Mouse (Mus musculus) brain, embryonic 14.5 days (tissue): Measurements from ENCODE around the gene Glrx5. TPM values are rescaled to one million over a fixed set of nuclear protein-coding genes. Genes with fewer than 3 reads are reported as not detected.

ENCODE experiments used
- DNase-seq: peaks from one replicate; pipeline ENCODE4 v3.0.0-alpha.2; 2011; ENCODE audit warnings: low read depth
- CTCF ChIP-seq: fragments of 200-500 bp; IDR thresholded peaks from 2 replicates; pipeline ENCODE4 v1.5.1; 2012; ENCODE audit warnings: inconsistent platforms, mild to moderate bottlenecking, moderate library complexity, borderline replicate concordance; ENCODE audit not compliant: insufficient read depth, insufficient read length; ENCODE audit errors: extremely low read depth
- POLR2A ChIP-seq: fragments of 200-500 bp; IDR thresholded peaks from 2 replicates; pipeline ENCODE4 v1.6.1; 2012; ENCODE audit warnings: mild to moderate bottlenecking, inconsistent platforms, borderline replicate concordance; ENCODE audit not compliant: poor library complexity, insufficient read depth, insufficient read length, severe bottlenecking; ENCODE audit errors: extremely low read depth
- polyA plus RNA-seq: library from polyadenylated mRNA; depleted of rRNA; stranded (reverse); fragments of >200 nt; gene quantifications from 2 replicates; pipeline ENCODE4 v1.2.3, GENCODE M21; 2012

Glrx5 gene
- polyA plus RNA-seq, 1 experiment: 71.3 TPM

DNA sequence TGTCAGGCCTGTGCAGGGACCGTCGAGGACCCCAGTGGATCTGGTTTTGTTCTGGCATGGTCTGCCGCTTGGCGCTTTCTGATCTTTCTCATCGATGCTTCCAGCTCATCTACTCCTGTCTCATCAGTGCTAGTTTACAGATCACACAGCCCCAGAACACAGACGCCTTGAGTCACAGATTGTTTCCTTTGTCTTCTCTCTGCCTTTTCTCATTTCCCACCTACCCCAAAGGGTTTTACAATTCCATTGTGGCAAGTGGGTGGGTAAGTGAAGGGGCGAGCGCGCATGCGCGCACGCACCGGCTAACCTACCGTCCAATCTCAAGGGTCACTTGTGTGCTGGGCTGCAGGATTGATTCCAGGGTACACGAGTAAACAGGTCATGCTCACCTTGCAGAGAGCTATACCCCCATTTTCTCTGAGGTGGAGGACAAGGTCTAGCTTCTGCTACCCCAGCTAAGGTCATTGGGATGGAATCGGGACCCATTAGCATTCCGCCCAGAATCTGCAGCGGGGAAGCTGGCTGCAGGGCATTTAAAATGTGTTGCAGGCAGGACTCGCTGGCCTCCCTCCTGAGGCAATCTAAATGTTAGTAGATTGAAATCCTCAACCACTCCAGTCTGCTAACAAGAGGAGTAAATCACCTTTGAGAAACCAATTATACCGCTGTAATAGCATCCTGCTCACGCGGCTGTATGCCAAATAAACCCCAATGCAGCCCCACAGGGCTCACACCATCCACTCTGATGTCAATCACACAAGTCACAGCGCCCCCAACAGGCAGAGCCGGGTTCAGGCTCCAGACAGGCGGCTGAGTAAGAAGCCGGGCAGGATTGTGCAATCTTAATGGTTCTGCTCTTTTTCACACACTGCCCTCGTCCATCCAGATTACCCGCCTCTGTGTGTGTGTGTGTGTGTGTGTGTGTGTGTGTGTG is 31.0 kb downstream of the Glrx5 start:
- peak; percentile 45 for TF ChIP-seq CTCF
- no peak for TF ChIP-seq POLR2A
- peak; percentile 78 for DNase-seq

DNA sequence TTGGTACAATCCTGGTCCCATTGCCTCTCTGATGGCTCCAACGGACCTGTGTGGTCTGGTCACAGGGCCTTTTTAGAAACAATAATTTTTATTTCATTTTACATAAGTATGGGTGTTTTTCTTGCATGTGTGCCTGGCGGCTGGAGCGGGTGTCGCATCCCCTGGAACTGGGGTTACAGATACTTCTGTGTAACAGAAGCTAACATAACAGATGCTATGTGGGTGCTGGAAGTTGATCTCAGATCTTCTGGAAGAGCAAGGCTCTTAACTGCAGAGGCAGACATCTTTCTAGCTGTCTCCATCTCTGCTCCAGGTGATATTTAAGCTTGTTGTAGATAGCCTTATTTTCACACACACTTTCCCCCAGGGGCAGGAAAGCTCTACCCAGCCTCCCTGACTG is 31.7 kb downstream of the Glrx5 start:
- DNase-seq: no peak
- TF ChIP-seq POLR2A (no peak), CTCF (no peak)

DNA sequence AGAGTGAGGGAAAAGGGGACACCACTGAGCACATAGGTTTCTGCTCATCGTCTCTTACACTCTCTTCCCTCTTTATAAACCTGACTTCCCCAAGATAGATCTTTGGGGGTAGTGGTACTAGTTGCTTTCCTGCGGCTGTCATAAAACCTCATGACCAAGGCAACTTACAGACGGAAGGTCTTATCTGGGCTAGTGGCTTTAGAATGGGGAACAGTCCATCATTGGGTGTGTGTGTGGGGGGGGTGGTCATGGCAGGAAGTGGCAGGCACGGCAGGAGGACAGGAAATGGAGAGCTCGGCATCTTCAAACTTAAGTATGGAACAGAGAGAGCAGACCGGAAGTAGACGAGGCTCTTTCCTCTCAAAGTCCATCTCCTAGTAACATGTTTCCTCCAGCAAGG is 32.6 kb downstream of the Glrx5 start:
- DNase-seq: no peak
- TF ChIP-seq CTCF (no peak), POLR2A (no peak)

DNA sequence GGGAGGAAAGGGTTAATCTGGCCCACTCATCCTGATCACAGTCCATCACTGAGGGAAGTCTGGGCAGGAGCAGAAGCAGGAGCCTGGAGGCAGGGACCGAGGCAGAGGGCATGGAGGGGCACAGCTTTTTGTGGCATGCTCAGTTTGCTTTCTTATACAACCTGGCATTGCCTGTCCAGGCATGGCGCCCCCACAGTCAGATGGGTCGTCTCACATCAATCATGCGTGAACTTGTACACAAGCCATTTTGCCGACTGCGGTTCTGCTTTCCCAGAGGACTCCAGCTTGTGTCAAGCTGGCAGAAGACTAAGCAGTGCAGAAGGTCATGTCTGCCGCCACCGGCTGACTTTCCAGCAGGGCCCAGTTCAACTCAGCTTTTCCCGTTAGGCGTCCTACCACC is 34.0 kb downstream of the Glrx5 start:
- DNase-seq: peak; percentile 29
- TF ChIP-seq CTCF: no peak
- TF ChIP-seq POLR2A: no peak

DNA sequence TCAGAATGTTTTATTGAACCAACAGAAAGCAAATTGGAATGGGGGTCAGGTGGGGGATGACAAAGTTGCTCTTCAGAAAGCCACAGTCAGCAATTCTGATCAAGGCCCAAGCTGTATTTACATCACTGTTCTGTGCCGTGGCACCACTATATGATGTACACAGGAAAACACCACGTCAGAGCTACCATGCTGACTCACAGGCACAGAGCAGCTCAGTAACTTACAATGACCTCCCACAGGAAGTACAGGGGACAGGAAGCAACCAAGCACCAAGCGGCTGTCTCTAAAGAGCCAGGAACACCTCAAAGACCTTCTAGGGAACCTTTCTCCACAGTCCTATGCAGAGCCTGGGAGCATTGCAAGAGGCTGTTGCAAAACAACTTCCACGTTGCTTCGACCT is 36.4 kb downstream of the Glrx5 start:
- DNase-seq: no peak
- no peak for TF ChIP-seq POLR2A
- TF ChIP-seq CTCF: no peak

DNA sequence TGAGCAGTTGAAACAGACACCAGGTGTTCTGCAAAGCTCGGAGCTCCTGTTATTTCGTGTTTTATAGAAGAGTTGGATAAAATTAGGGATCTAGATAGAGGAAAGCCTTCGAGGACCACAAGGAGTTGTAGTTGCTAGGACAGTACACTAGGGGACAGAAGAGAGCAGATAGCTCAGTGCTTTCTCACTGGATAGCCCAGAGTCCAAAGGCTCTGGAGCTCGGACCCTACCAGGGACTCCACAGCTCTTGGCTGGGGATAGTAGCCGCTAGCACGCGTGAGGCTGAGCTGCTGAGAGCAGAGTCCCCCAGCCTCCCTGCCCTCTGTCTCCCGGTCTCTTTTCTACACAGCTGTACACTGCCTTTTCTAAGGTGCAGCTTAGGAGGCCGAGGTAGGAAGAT is 41.2 kb downstream of the Glrx5 start:
- DNase-seq: peak; percentile 61
- peak; percentile 81 for TF ChIP-seq CTCF
- no peak for TF ChIP-seq POLR2A

DNA sequence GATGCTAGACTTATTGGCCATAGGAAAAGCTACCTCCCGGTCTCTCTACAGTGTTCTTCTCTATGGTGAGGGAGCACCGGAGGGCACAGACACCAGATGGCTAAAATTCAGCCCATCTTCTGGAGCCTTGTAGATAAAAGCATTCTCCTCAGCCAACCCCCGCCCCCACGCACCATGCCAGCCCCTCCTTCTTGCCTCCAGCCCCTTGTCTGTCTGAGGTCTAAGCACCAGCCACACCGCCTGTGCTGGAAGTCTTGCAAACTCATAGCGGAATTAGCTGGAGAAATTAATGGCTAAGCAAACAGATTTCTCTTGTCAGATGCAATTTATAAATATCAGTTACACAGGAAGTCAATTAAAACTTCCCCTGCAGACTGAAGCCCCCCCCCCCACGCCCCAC is 43.0 kb downstream of the Glrx5 start:
- TF ChIP-seq POLR2A: no peak
- TF ChIP-seq CTCF: no peak
- DNase-seq: peak; percentile 60

DNA sequence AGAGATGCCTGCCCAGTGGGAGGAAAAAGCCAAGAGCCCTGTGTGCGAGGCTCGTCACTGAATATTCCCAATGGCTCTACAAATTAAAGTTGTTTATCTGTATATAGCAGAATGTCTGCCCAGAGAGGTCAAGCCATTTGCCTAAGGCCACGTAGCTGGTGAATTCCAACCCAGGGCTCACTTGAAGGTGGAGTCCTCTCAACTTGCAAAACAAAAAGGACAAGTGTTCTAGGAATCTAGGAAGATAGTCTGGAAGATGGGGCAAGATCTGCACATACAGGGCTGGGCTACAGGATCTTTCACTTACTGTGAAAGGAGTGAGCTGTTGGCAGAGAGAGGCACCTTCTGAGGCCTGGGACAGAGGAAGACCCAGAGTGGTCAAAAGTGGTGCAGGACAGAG is 44.0 kb downstream of the Glrx5 start:
- TF ChIP-seq POLR2A: no peak
- no peak for TF ChIP-seq CTCF
- no peak for DNase-seq

DNA sequence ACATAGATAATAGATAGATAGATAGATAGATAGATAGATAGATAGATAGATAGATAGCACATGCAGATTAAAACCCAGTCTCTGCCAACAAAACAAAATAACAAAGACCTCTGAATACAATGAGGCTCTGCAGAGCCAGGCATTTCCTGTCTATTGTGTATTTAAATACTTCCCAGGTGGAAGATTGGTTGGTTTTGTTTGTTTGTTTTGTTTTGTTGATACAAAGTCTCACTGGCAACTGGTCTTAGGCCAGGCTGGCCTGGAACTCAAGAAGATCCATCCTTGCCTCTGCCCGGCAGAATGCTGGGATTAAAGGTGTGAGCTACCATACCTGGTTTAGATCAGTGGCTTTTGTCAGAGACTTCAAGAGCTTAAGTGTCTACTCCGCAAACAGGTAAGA is 44.7 kb downstream of the Glrx5 start:
- DNase-seq: no peak
- TF ChIP-seq POLR2A (no peak), CTCF (no peak)

DNA sequence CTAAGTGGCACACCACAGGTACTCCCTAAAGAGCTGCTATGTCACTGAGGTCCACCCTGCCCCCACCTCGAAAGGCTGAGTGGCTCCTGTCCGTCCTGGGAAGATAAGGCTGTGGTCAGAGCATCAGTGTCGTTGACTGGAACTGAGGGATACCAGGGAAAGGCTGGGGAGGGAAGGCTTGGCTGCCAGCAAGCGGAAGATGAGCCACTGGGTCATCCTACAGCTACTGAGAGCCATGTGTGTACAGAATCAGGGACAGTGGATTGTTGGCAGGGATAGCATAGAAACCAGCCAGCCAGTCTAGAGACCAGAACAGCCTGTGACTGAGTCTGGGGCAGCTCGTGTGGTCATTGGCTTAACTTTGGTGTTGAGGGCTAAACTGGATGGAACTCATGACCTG is 51.7 kb downstream of the Glrx5 start:
- no peak for TF ChIP-seq CTCF
- TF ChIP-seq POLR2A: no peak
- DNase-seq: no peak

DNA sequence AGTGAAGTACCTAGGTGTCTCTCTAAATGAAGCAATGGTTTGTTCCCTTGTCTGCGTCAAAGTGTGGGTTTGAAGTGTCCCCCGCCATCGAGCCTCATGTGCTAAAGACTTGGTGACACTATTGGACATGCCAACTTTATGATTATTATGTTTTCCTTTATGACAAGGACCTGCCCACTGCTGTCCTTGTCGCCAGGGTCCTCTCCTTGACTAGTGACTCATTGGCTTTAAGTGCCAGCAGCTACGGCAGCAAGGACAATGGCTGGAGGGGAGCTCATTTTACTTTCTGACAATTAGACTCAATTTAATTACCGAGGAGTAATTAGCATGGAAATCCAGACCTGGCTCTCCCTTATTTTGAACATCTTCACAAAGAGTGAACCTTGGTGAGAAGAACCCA is 52.3 kb downstream of the Glrx5 start:
- TF ChIP-seq CTCF: no peak
- no peak for TF ChIP-seq POLR2A

DNA sequence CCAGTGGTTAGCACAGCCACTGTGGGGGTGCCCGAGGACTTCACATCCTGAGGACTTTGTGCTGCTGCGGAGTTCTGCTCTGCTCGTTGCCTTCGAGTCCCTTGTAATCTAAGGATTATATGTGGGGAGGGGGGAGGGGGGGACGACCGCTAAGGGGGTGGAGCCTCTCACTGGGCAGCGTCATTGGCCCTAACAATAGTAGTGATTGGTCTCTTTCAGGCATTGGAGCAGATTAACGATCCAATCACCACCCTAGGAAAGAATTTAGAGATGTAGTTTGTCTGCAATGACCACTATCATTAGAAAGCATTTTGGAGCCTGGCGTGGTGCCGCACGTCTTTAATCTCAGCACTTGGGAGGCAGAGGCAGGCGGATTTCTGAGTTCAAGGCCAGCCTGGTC is 52.8 kb downstream of the Glrx5 start:
- TF ChIP-seq CTCF: no peak
- TF ChIP-seq POLR2A: no peak
- no peak for DNase-seq

More for the DNA sequence above, 52.3 kb downstream of the Glrx5 start:
- DNase-seq: no peak
